Mouse (Mus musculus) CH12.LX (cell line): Measurements from ENCODE around the gene Rdm1. TPM values are rescaled to one million over a fixed set of nuclear protein-coding genes. Genes with fewer than 3 reads are reported as not detected.

ENCODE experiments used
- DNase-seq: peaks from one replicate; pipeline ENCODE4 v3.0.0-alpha.2; 2013; ENCODE audit errors: extremely low read depth
- H3K27ac ChIP-seq: 2 replicates; pipeline ENCODE4 v1.5.1; 2012; ENCODE audit warnings: low read depth, mild to moderate bottlenecking, control low read depth, moderate library complexity; ENCODE audit not compliant: insufficient read depth
- H3K27me3 ChIP-seq: replicated peaks from 2 replicates; pipeline ENCODE3; 2012; ENCODE audit warnings: inconsistent platforms
- H3K36me3 ChIP-seq, 2 experiments: replicated peaks in 1 of 2; 2 replicates each; pipeline versions ENCODE3 to v1.6.1; 2012; ENCODE audit warnings: inconsistent platforms in 1 of 2, low read length in 1 of 2, mild to moderate bottlenecking in 1 of 2, mixed read lengths in 1 of 2, moderate library complexity in 1 of 2; ENCODE audit not compliant: control insufficient read depth in 1 of 2, insufficient read depth in 1 of 2
- H3K4me1 ChIP-seq, 2 experiments: 2 replicates each; pipeline ENCODE4 v1.6.1; 2012; ENCODE audit warnings: inconsistent platforms in 1 of 2, moderate library complexity in 1 of 2; ENCODE audit not compliant: insufficient read depth in 2 of 2, control insufficient read depth in 1 of 2
- H3K4me2 ChIP-seq: 2 replicates; pipeline ENCODE4 v1.6.1; 2012; ENCODE audit warnings: low read depth, mild to moderate bottlenecking, control low read depth; ENCODE audit not compliant: poor library complexity, insufficient read depth, severe bottlenecking
- H3K4me3 ChIP-seq, 3 experiments: fragments of 150-350 bp in 1 of 3; sonication (generic) in 1 of 3; replicated peaks in 1 of 3; 2 replicates each; pipeline versions ENCODE3 to v1.5.1; 2011 to 2012; ENCODE audit warnings: low read depth in 2 of 3, low read length in 2 of 3, mild to moderate bottlenecking in 2 of 3, moderate library complexity in 2 of 3, control low read depth in 1 of 3, improper control_type of control experiment in 1 of 3, inconsistent platforms in 1 of 3, mixed read lengths in 1 of 3; ENCODE audit not compliant: poor library complexity in 1 of 3
- H3K79me2 ChIP-seq: replicated peaks from 2 replicates; pipeline ENCODE4 v1.6.1; 2012; ENCODE audit warnings: mild to moderate bottlenecking, moderate library complexity; ENCODE audit not compliant: control insufficient read depth, poor library complexity, insufficient read depth, severe bottlenecking; ENCODE audit errors: extremely low read depth
- H3K9ac ChIP-seq: 2 replicates; pipeline ENCODE4 v1.6.1; 2012; ENCODE audit warnings: low read depth, mild to moderate bottlenecking, control low read depth, moderate library complexity; ENCODE audit not compliant: insufficient read depth
- H3K9me3 ChIP-seq: replicated peaks from 2 replicates; pipeline ENCODE3; 2012; ENCODE audit warnings: low read length, inconsistent platforms, mixed read lengths
- BHLHE40 ChIP-seq: IDR thresholded peaks from 2 replicates; pipeline ENCODE4 v1.6.1; 2011; ENCODE audit warnings: mild to moderate bottlenecking, low read depth, low read length, improper control_type of control experiment
- CHD1 ChIP-seq: IDR thresholded peaks from 2 replicates; pipeline ENCODE4 v1.6.1; 2012; ENCODE audit warnings: low read depth, low read length, improper control_type of control experiment, inconsistent platforms
- CHD2 ChIP-seq: IDR thresholded peaks from 2 replicates; pipeline ENCODE4 v1.6.1; 2011; ENCODE audit warnings: low read length, improper control_type of control experiment
- CTCF ChIP-seq, 2 experiments: IDR thresholded peaks in 1 of 2; conservative IDR thresholded peaks in 1 of 2; 2 replicates each; pipeline ENCODE4 v1.5.1; 2011 to 2012; ENCODE audit warnings: low read depth in 2 of 2, low read length in 2 of 2, improper control_type of control experiment in 1 of 2, inconsistent platforms in 1 of 2, mild to moderate bottlenecking in 1 of 2, moderate library complexity in 1 of 2
- E2F4 ChIP-seq: IDR thresholded peaks from 2 replicates; pipeline ENCODE4 v1.6.1; 2011; ENCODE audit warnings: low read depth, low read length, improper control_type of control experiment; ENCODE audit not compliant: insufficient replicate concordance
- ELF1 ChIP-seq: IDR thresholded peaks from 2 replicates; pipeline ENCODE4 v1.6.1; 2014; ENCODE audit warnings: low read depth, mild to moderate bottlenecking, inconsistent platforms, low read length, improper control_type of control experiment
- EP300 ChIP-seq: IDR thresholded peaks from 2 replicates; pipeline ENCODE4 v1.6.1; 2011; ENCODE audit warnings: low read length, improper control_type of control experiment
- ETS1 ChIP-seq: conservative IDR thresholded peaks from 2 replicates; pipeline ENCODE4 v1.6.1; 2012; ENCODE audit warnings: low read depth, mild to moderate bottlenecking, inconsistent platforms, low read length, improper control_type of control experiment, moderate library complexity
- GABPA ChIP-seq: IDR thresholded peaks from 2 replicates; pipeline ENCODE4 v1.6.1; 2012; ENCODE audit warnings: low read depth, low read length, improper control_type of control experiment, inconsistent platforms; ENCODE audit not compliant: insufficient replicate concordance
- HCFC1 ChIP-seq: IDR thresholded peaks from 2 replicates; pipeline ENCODE4 v1.6.1; 2012; ENCODE audit warnings: low read depth, mild to moderate bottlenecking, inconsistent platforms, low read length, improper control_type of control experiment
- JUN ChIP-seq: IDR thresholded peaks from 2 replicates; pipeline ENCODE4 v1.6.1; 2011; ENCODE audit warnings: low read depth, mild to moderate bottlenecking, low read length, improper control_type of control experiment, moderate library complexity; ENCODE audit not compliant: insufficient read depth
- JUND ChIP-seq: conservative IDR thresholded peaks from 2 replicates; pipeline ENCODE4 v1.6.1; 2011; ENCODE audit warnings: low read depth, low read length, improper control_type of control experiment
- KAT2A ChIP-seq: IDR thresholded peaks from 2 replicates; pipeline ENCODE4 v1.6.1; 2012; ENCODE audit warnings: low read length, improper control_type of control experiment, inconsistent platforms; ENCODE audit not compliant: insufficient replicate concordance
- MAFK ChIP-seq: IDR thresholded peaks from 2 replicates; pipeline ENCODE4 v1.6.1; 2011; ENCODE audit warnings: low read length, improper control_type of control experiment; ENCODE audit not compliant: insufficient replicate concordance
- MAX ChIP-seq: IDR thresholded peaks from 2 replicates; pipeline ENCODE4 v1.6.1; 2011; ENCODE audit warnings: low read length, improper control_type of control experiment
- MAZ ChIP-seq: IDR thresholded peaks from 2 replicates; pipeline ENCODE4 v1.6.1; 2012; ENCODE audit warnings: low read depth, mild to moderate bottlenecking, inconsistent platforms, low read length, improper control_type of control experiment, moderate library complexity
- MEF2A ChIP-seq: IDR thresholded peaks from 2 replicates; pipeline ENCODE4 v1.6.1; 2014; ENCODE audit warnings: low read depth, mild to moderate bottlenecking, inconsistent platforms, low read length, improper control_type of control experiment, borderline replicate concordance
- MXI1 ChIP-seq: IDR thresholded peaks from 2 replicates; pipeline ENCODE4 v1.6.1; 2011; ENCODE audit warnings: mild to moderate bottlenecking, low read depth, low read length, improper control_type of control experiment
- MYC ChIP-seq: IDR thresholded peaks from 2 replicates; pipeline ENCODE4 v1.6.1; 2011; ENCODE audit warnings: low read depth, mild to moderate bottlenecking, improper control_type of control experiment, low read length
- NELFE ChIP-seq: IDR thresholded peaks from 2 replicates; pipeline ENCODE4 v1.6.1; 2011; ENCODE audit warnings: low read depth, low read length, improper control_type of control experiment
- NRF1 ChIP-seq: IDR thresholded peaks from 2 replicates; pipeline ENCODE4 v1.6.1; 2014; ENCODE audit warnings: low read depth, mild to moderate bottlenecking, inconsistent platforms, low read length, improper control_type of control experiment, moderate library complexity
- PAX5 ChIP-seq: IDR thresholded peaks from 2 replicates; pipeline ENCODE4 v1.6.1; 2012; ENCODE audit warnings: low read length, inconsistent platforms, mixed read lengths
- POLR2A ChIP-seq: IDR thresholded peaks from 2 replicates; pipeline ENCODE4 v1.6.1; 2011; ENCODE audit warnings: low read depth, mild to moderate bottlenecking, improper control_type of control experiment, low read length
- POLR2AphosphoS2 ChIP-seq: IDR thresholded peaks from 2 replicates; pipeline ENCODE4 v1.6.1; 2011; ENCODE audit warnings: low read depth, low read length, improper control_type of control experiment
- RAD21 ChIP-seq: IDR thresholded peaks from 2 replicates; pipeline ENCODE4 v1.6.1; 2011; ENCODE audit warnings: low read depth, mild to moderate bottlenecking, low read length, improper control_type of control experiment, moderate library complexity
- RCOR1 ChIP-seq: conservative IDR thresholded peaks from 2 replicates; pipeline ENCODE4 v1.6.1; 2012; ENCODE audit warnings: low read depth, mild to moderate bottlenecking, inconsistent platforms, low read length, improper control_type of control experiment
- SIN3A ChIP-seq: IDR thresholded peaks from 2 replicates; pipeline ENCODE4 v1.6.1; 2012; ENCODE audit warnings: low read length, improper control_type of control experiment, inconsistent platforms
- SMC3 ChIP-seq: IDR thresholded peaks from 2 replicates; pipeline ENCODE4 v1.6.1; 2011; ENCODE audit warnings: low read depth, low read length, improper control_type of control experiment
- TBP ChIP-seq: conservative IDR thresholded peaks from 2 replicates; pipeline ENCODE4 v1.6.1; 2011; ENCODE audit warnings: low read depth, low read length, improper control_type of control experiment
- TCF12 ChIP-seq: IDR thresholded peaks from 2 replicates; pipeline ENCODE4 v1.6.1; 2014; ENCODE audit warnings: low read depth, mild to moderate bottlenecking, inconsistent platforms, low read length, improper control_type of control experiment
- UBTF ChIP-seq: IDR thresholded peaks from 2 replicates; pipeline ENCODE4 v1.6.1; 2012; ENCODE audit warnings: low read depth, mild to moderate bottlenecking, inconsistent platforms, low read length, improper control_type of control experiment, moderate library complexity
- USF1 ChIP-seq: IDR thresholded peaks from 2 replicates; pipeline ENCODE4 v1.6.1; 2014; ENCODE audit warnings: low read depth, mild to moderate bottlenecking, inconsistent platforms, low read length, improper control_type of control experiment
- USF2 ChIP-seq: conservative IDR thresholded peaks from 2 replicates; pipeline ENCODE4 v1.6.1; 2011; ENCODE audit warnings: low read depth, low read length, improper control_type of control experiment
- ZC3H11A ChIP-seq: IDR thresholded peaks from 2 replicates; pipeline ENCODE4 v1.6.1; 2012; ENCODE audit warnings: low read depth, mild to moderate bottlenecking, inconsistent platforms, low read length, improper control_type of control experiment
- ZKSCAN1 ChIP-seq: IDR thresholded peaks from 2 replicates; pipeline ENCODE4 v1.6.1; 2012; ENCODE audit warnings: low read depth, inconsistent platforms, low read length, improper control_type of control experiment, borderline replicate concordance
- ZMIZ1 ChIP-seq: IDR thresholded peaks from 2 replicates; pipeline ENCODE4 v1.6.1; 2012; ENCODE audit warnings: low read depth, mild to moderate bottlenecking, inconsistent platforms, low read length, improper control_type of control experiment
- ZNF384 ChIP-seq: IDR thresholded peaks from 2 replicates; pipeline ENCODE4 v1.6.1; 2012; ENCODE audit warnings: low read depth, low read length, improper control_type of control experiment, inconsistent platforms
- dilution Hi-C: fragments of 300-500 bp; cut with MboI; formaldehyde crosslinking; loops from 2 replicates; pipeline ENCODE4 v1.14.3; 2020; ENCODE audit warnings: low sequenced_read_pairs; ENCODE audit not compliant: extremely low pct_unique_long_range_greater_than_20kb, extremely low pct_ligation_motif_present
- in situ Hi-C: fragments of 300-500 bp; cut with MboI; formaldehyde crosslinking; loops from 3 replicates; pipeline ENCODE4 v1.14.3; 2019; ENCODE audit warnings: low sequenced_read_pairs, low pct_ligation_motif_present, low pct_unique_long_range_greater_than_20kb, mixed read lengths
- polyA plus RNA-seq: library from polyadenylated mRNA; unstranded; fragments of >175 nt; gene quantifications from 2 replicates; pipeline ENCODE4 v1.2.1, GENCODE M21; 2012; ENCODE audit warnings: low read depth; ENCODE audit not compliant: insufficient read length
- total RNA-seq, 2 experiments: library from RNA; depleted of rRNA; stranded (reverse); fragments of 300-350 nt in 1 of 2; fragments of >200 nt in 1 of 2; gene quantifications; 2 replicates each; pipeline ENCODE4 v1.2.3; 2012 to 2014

Rdm1 gene
- 22.2 and 28.5 TPM in 2 replicates for total RNA-seq (2012; rRNA removed)
- 18.5 and 19.2 TPM in 2 replicates for total RNA-seq (2014; rRNA removed)
- polyA plus RNA-seq: 9.6 and 12.3 TPM in 2 replicates

- DNase-seq: peak; percentile 100
- Histone ChIP-seq H3K9ac (peak within 1 kb of the TSS; percentile 77), H3K27ac (peak within 1 kb of the TSS; percentile 97), H3K4me1 (peaks cover 0 to 22% of the 10 kb centered on the region in 2 experiments; a peak in 2 of 4 replicates), H3K36me3 (peaks cover 0 to 8% of the 10 kb centered on the region in 2 experiments), H3K9me3 (peaks cover 5% of the 10 kb centered on the region), H3K79me2 (no peaks in the 10 kb centered on the region), H3K4me2 (peak within 1 kb of the TSS; percentile 54), H3K27me3 (no peaks in the 10 kb centered on the region), H3K4me3 (peak within 1 kb of the TSS; percentile 55 to 62 (median 61))
- dilution Hi-C loops: no loop called here
- in situ Hi-C loops: no loop called here
- TF ChIP-seq ETS1 (peak; percentile 92), GABPA (no peak), ZKSCAN1 (no peak), NRF1 (peak; percentile 84), MYC (peak; percentile 36; the same call in 1 of the 2 replicates), ZC3H11A (peak; percentile 9; the same call in 1 of the 2 replicates), EP300 (peak; percentile 58; the same call in 1 of the 2 replicates), MEF2A (peak; percentile 89), CHD2 (peak; percentile 75), MXI1 (peak; percentile 33; the same call in 1 of the 2 replicates), MAX (peak; percentile 70), SIN3A (peak; percentile 87), RAD21 (no peak; the same call in 1 of the 2 replicates), MAZ (peak; percentile 70), ZNF384 (peak; percentile 97), ZMIZ1 (peak; percentile 100), KAT2A (peak; percentile 64; the same call in 1 of the 2 replicates), UBTF (0 out of 2 replicates have a peak, but pooled peaks have one; percentile 34), USF1 (no peak), HCFC1 (peak; percentile 74), CHD1 (no peak), USF2 (no peak), NELFE (peak; percentile 90), TCF12 (peak; percentile 96), SMC3 (0 out of 2 replicates have a peak, but pooled peaks have one; percentile 15), ELF1 (peak; percentile 90), JUN (no peak), E2F4 (peak; percentile 93), JUND (peak; percentile 53; the same call in 1 of the 2 replicates), PAX5 (no peak), RCOR1 (peak; percentile 97; the same call in 1 of the 2 replicates), MAFK (no peak; the same call in 1 of the 2 replicates), POLR2AphosphoS2 (peak; percentile 100), BHLHE40 (peak; percentile 33; the same call in 1 of the 2 replicates), TBP (peak; percentile 98), CTCF (conservative IDR thresholded peaks at IDR 0.05 in 1 of 2, IDR thresholded peaks at IDR 0.05 in 1 of 2; ENCODE audit: low read depth in 2 of 2, low read length in 2 of 2) (0 out of 4 replicates have a peak, but pooled peaks of 1 of the 2 experiments have one; percentile 2), POLR2A (peak; percentile 97)
Measured at GRCm38 (mm10) chr11:101626995-101627856, at the start of gene Rdm1. Gene Rdm1 (plus strand): TSS chr11:101627195.
